In genomic region chr19:29603548-29604353, GRCm38 (mm10) we compare ENCODE assay signal across 28 mouse cellular contexts. TPM values are rescaled to one million over a fixed set of nuclear protein-coding genes. Genes with fewer than 3 reads are reported as not detected.
DNase-seq lines count a peak whose midpoint lies in the region; ATAC-seq and TF ChIP-seq lines count a peak whose summit lies in the region.
"Had no signal": no experiment of that assay in that cellular context is flagged by ENCODE, and none has a peak within 500 bp of the region (broad histone marks: within the 10 kb centered on the region; RNA-seq: fewer than 3 reads in every experiment).

No protein-coding gene starts in this region.

- intact Hi-C loops in left cerebral cortex, adult 2 months (cut with DNase I) = no loop called here

- H3K9me3 ChIP-seq in liver, postnatal 0 days (ENCODE audit: low read length) = no peaks in the 10 kb centered on the region
- H3K9me3 ChIP-seq in CH12.LX (replicated peaks; ENCODE audit: low read length) = no peaks in the 10 kb centered on the region
- H3K9me3 ChIP-seq: embryonic facial prominence, embryonic 12.5 days; forebrain, embryonic 12.5 days; G1E; heart, embryonic 15.5 days; limb, embryonic 15.5 days had no signal

- no peak overlapping the region for H3K9ac ChIP-seq in liver, postnatal 0 days (replicated peaks)
- H3K9ac ChIP-seq in CH12.LX (ENCODE audit: insufficient read depth, low read depth) = no peak overlapping the region
- H3K9ac ChIP-seq: embryonic facial prominence, embryonic 12.5 days; forebrain, embryonic 12.5 days; heart, embryonic 15.5 days; hindbrain, embryonic 14.5 days; limb, embryonic 15.5 days had no signal

- WGBS in liver, postnatal 0 days (ENCODE audit: insufficient replicate concordance) = 73% methylated on average over 14 of the region's 14 CpGs

- no peaks in the 10 kb centered on the region for H3K79me2 ChIP-seq in CH12.LX (replicated peaks; ENCODE audit: control insufficient read depth, extremely low read depth, insufficient read depth, poor library complexity, severe bottlenecking)

- POLR2A ChIA-PET in Patski (lab: Charles Lee) = no interaction called here

- no peak for DNase-seq in liver, postnatal 0 days
- DNase-seq in liver (no peak), CH12.LX (ENCODE audit: extremely low read depth) (peak; percentile 6), Patski (ENCODE audit: low read depth, low spot score) (peak; percentile 24)
- no peak for DNase-seq in kidney, postnatal 10 days
- no peak for DNase-seq in left cerebral cortex, adult 2 months (ENCODE audit: extremely low spot score in 1 of 2, low spot score in 2 of 2)
- DNase-seq in heart, adult 8-10 months (ENCODE audit: low spot score) = no peak
- DNase-seq: cerebellum, adult 18-20 months; cerebellum, postnatal 14 days; gastrocnemius, postnatal 36 days; heart, adult 2 months; heart, postnatal 36 days; kidney, adult 2 months; left cerebral cortex, postnatal 4 days; lung, adult 18-20 months; lung, postnatal 10 days; midbrain, embryonic 14.5 days; retina, postnatal 1 day; right cerebral cortex, postnatal 25 days; spleen, adult 18-20 months had no signal

- no peak for TF ChIP-seq RAD21 in CH12.LX (IDR thresholded peaks at IDR 0.05; ENCODE audit: low read depth, low read length)

- H3K4me1 ChIP-seq in liver, postnatal 0 days (ENCODE audit: insufficient read depth) = no peaks in the 10 kb centered on the region
- no peaks in the 10 kb centered on the region for H3K4me1 ChIP-seq in CH12.LX (ENCODE audit: control insufficient read depth in 1 of 2, insufficient read depth in 2 of 2)
- H3K4me1 ChIP-seq: embryonic facial prominence, embryonic 12.5 days; forebrain, embryonic 12.5 days; heart, embryonic 15.5 days; limb, embryonic 15.5 days had no signal

- CTCF ChIA-PET in Patski (lab: Charles Lee) = interaction anchor here (0.7 to 2.7 kb wide), 6 partner anchors 9 to 79 kb away, joined by 3 to 16 read pairs (median 6); no protein-coding TSS in a partner anchor

- in situ Hi-C loops in CH12.LX (cut with MboI; ENCODE audit: low pct_ligation_motif_present, low pct_unique_long_range_greater_than_20kb, low sequenced_read_pairs) (no loop called here), Patski (cut with MboI; ENCODE audit: low pct_unique_long_range_greater_than_20kb) (no loop called here)

- H3K27ac ChIP-seq in liver, postnatal 0 days (ENCODE audit: low read depth) = no peak overlapping the region
- H3K27ac ChIP-seq in CH12.LX (ENCODE audit: insufficient read depth, low read depth) = no peak overlapping the region
- H3K27ac ChIP-seq in left cerebral cortex, adult 2 months = no peak overlapping the region
- H3K27ac ChIP-seq: embryonic facial prominence, embryonic 12.5 days; forebrain, embryonic 12.5 days; heart, adult 2 months; heart, embryonic 15.5 days; hindbrain, embryonic 14.5 days; kidney, postnatal 0 days; limb, embryonic 15.5 days had no signal

- H3K4me3 ChIP-seq in liver, postnatal 0 days (ENCODE audit: low read depth, low read length) = no peak overlapping the region
- H3K4me3 ChIP-seq in CH12.LX (replicated peaks in 1 of 3; ENCODE audit: low read depth in 2 of 3, low read length in 2 of 3, poor library complexity in 1 of 3) = no peak overlapping the region
- no peak overlapping the region for H3K4me3 ChIP-seq in left cerebral cortex, adult 2 months
- H3K4me3 ChIP-seq: embryonic facial prominence, embryonic 12.5 days; forebrain, embryonic 12.5 days; heart, adult 2 months; heart, embryonic 15.5 days; limb, embryonic 15.5 days had no signal

- peaks cover 44% of the 10 kb centered on the region for H3K36me3 ChIP-seq in liver, postnatal 0 days (replicated peaks; ENCODE audit: insufficient read depth, low read length)
- H3K36me3 ChIP-seq in CH12.LX (replicated peaks in 1 of 2; ENCODE audit: control insufficient read depth in 1 of 2, insufficient read depth in 1 of 2, low read length in 1 of 2) = peaks cover 29 to 76% of the 10 kb centered on the region in 2 experiments

- no peak for TF ChIP-seq CTCF in liver, postnatal 0 days (IDR thresholded peaks at IDR 0.05; ENCODE audit: low read depth)
- TF ChIP-seq CTCF in CH12.LX (conservative IDR thresholded peaks at IDR 0.05 in 1 of 2, IDR thresholded peaks at IDR 0.05 in 1 of 2; ENCODE audit: low read depth in 2 of 2, low read length in 2 of 2) = no peak
- no peak for TF ChIP-seq CTCF in Patski (IDR thresholded peaks at IDR 0.05)
- no peak for TF ChIP-seq CTCF in left cerebral cortex, adult 2 months (IDR thresholded peaks at IDR 0.05)

- no peak overlapping the region for H3K4me2 ChIP-seq in liver, postnatal 0 days (ENCODE audit: low read depth, low read length)
- H3K4me2 ChIP-seq in CH12.LX (ENCODE audit: insufficient read depth, low read depth, poor library complexity, severe bottlenecking) = no peak overlapping the region
- H3K4me2 ChIP-seq: embryonic facial prominence, embryonic 12.5 days; forebrain, embryonic 12.5 days; heart, embryonic 15.5 days; hindbrain, embryonic 14.5 days; limb, embryonic 15.5 days had no signal

- dilution Hi-C loops in CH12.LX (cut with MboI; ENCODE audit: extremely low pct_ligation_motif_present, extremely low pct_unique_long_range_greater_than_20kb, low sequenced_read_pairs) = no loop called here

- TF ChIP-seq EP300 in liver, postnatal 0 days (IDR thresholded peaks at IDR 0.05; ENCODE audit: low read depth) = no peak
- TF ChIP-seq EP300 in CH12.LX (IDR thresholded peaks at IDR 0.05; ENCODE audit: low read length) = no peak

- H3K27me3 ChIP-seq in liver, postnatal 0 days (ENCODE audit: insufficient read depth, low read length) = no peaks in the 10 kb centered on the region
- no peaks in the 10 kb centered on the region for H3K27me3 ChIP-seq in CH12.LX (replicated peaks)
- H3K27me3 ChIP-seq in Patski = no peaks in the 10 kb centered on the region
- H3K27me3 ChIP-seq: embryonic facial prominence, embryonic 12.5 days; forebrain, embryonic 12.5 days; limb, embryonic 15.5 days had no signal

- no peak for TF ChIP-seq POLR2A in CH12.LX (IDR thresholded peaks at IDR 0.05; ENCODE audit: low read depth, low read length)

- ATAC-seq in liver, postnatal 0 days = peak; percentile 25; the same call in 1 of the 2 replicates
- peak; percentile 69 for ATAC-seq in Patski
- ATAC-seq: inflammation-experienced regulatory T-cells, adult 6 months had no signal

TF ChIP-seq in CH12.LX, 34 proteins besides CTCF, POLR2A, EP300 and RAD21:
- TF ChIP-seq ZMIZ1 (IDR thresholded peaks at IDR 0.05; ENCODE audit: low read depth, low read length) = no peak
- TF ChIP-seq CHD2 (IDR thresholded peaks at IDR 0.05; ENCODE audit: low read length) = no peak
- TF ChIP-seq TCF12 (IDR thresholded peaks at IDR 0.05; ENCODE audit: low read depth, low read length) = no peak
- no peak for TF ChIP-seq MYC (IDR thresholded peaks at IDR 0.05; ENCODE audit: low read depth, low read length)
- no peak for TF ChIP-seq E2F4 (IDR thresholded peaks at IDR 0.05; ENCODE audit: insufficient replicate concordance, low read depth, low read length)
- no peak for TF ChIP-seq NRF1 (IDR thresholded peaks at IDR 0.05; ENCODE audit: low read depth, low read length)
- no peak for TF ChIP-seq USF2 (conservative IDR thresholded peaks at IDR 0.05; ENCODE audit: low read depth, low read length)

RNA-seq across cellular contexts. Expression of gene Ermp1, which starts 44.5 kb away (rescaled TPM):
- 4.1 and 4.3 TPM in 2 replicates for polyA plus RNA-seq in liver, postnatal 0 days (2015; fragmentation: Nextera tagmentation; extraction: Ambion mirVana)
- total RNA-seq in CH12.LX (2012; rRNA removed) = 26.1 and 27.6 TPM in 2 replicates
- 21.7 and 22.7 TPM in 2 replicates for total RNA-seq in CH12.LX (2014; rRNA removed)
- polyA plus RNA-seq in CH12.LX (2012; ENCODE audit: insufficient read length, low read depth) = 31.7 and 32.9 TPM in 2 replicates
- 94.4 TPM for polyA plus RNA-seq in Patski (2021)
- total RNA-seq in left cerebral cortex, adult 2 months (2021) = 10 to 100 TPM; 33.7 to 34.1 TPM
- total RNA-seq in heart, adult 8-10 months (2022) = 10 to 100 TPM in 3 of 4 experiments, 1 to 10 TPM in 1; 9.7 to 11.8 (median 10.8) TPM

Comparison
In these comparisons a context has a peak if more than half of its experiments do, and no peak if none do; other contexts are left out.
1. DNase-seq: peak in CH12.LX (single experiment) and Patski (single experiment); none in liver, postnatal 0 days (single experiment), liver (single experiment), kidney, postnatal 10 days (single experiment), left cerebral cortex, adult 2 months (0 of 2) and heart, adult 8-10 months (single experiment).